Mouse (Mus musculus) heart, postnatal 0 days (tissue): Measurements from ENCODE around the gene Gm47995. TPM values are rescaled to one million over a fixed set of nuclear protein-coding genes. Genes with fewer than 3 reads are reported as not detected.

ENCODE experiments used
- ATAC-seq: fragments of 200-750 bp; cut with Nextera tagmentation; 2 replicates; pipeline ENCODE4 v1.8.0; 2017; ENCODE audit warnings: low read depth, moderate number of reproducible peaks, moderate library complexity; ENCODE audit not compliant: insufficient read depth
- DNase-seq: peaks from one replicate; pipeline ENCODE4 v3.0.0-alpha.2; 2016; ENCODE audit warnings: low spot score
- H3K27ac ChIP-seq: fragments of 300-500 bp; sonication (generic); 2 replicates; pipeline ENCODE4 v1.5.1; 2014; ENCODE audit warnings: low read depth, mild to moderate bottlenecking
- H3K27me3 ChIP-seq: fragments of 300-500 bp; sonication (generic); 2 replicates; pipeline ENCODE4 v1.6.1; 2014; ENCODE audit warnings: low read length, mixed read lengths; ENCODE audit not compliant: control insufficient read depth, insufficient read depth
- H3K36me3 ChIP-seq: fragments of 300-500 bp; sonication (generic); replicated peaks from 2 replicates; pipeline ENCODE4 v1.6.1; 2014; ENCODE audit warnings: low read length, mixed read lengths; ENCODE audit not compliant: control insufficient read depth, insufficient read depth
- H3K4me1 ChIP-seq: fragments of 300-500 bp; sonication (generic); 2 replicates; pipeline ENCODE4 v1.6.1; 2014; ENCODE audit warnings: antibody characterized with exemption; ENCODE audit not compliant: control insufficient read depth, insufficient read depth
- H3K4me2 ChIP-seq: fragments of 300-500 bp; sonication (generic); 2 replicates; pipeline ENCODE4 v1.6.1; 2014; ENCODE audit warnings: low read depth, mild to moderate bottlenecking, low read length, moderate library complexity
- H3K4me3 ChIP-seq: fragments of 300-500 bp; sonication (generic); 2 replicates; pipeline ENCODE4 v1.5.1; 2014; ENCODE audit warnings: low read depth, low read length
- H3K9ac ChIP-seq: fragments of 300-500 bp; sonication (generic); replicated peaks from 2 replicates; pipeline ENCODE4 v1.6.1; 2014; ENCODE audit warnings: low read depth, low read length, mixed read lengths
- H3K9me3 ChIP-seq: fragments of 300-500 bp; sonication (generic); replicated peaks from 2 replicates; pipeline ENCODE4 v1.6.1; 2016; ENCODE audit warnings: low read length; ENCODE audit not compliant: control insufficient read depth
- CTCF ChIP-seq: IDR thresholded peaks from 2 replicates; pipeline ENCODE4 v1.5.1; 2016; ENCODE audit warnings: antibody characterized with exemption, control low read depth, low read depth
- EP300 ChIP-seq: IDR thresholded peaks from 2 replicates; pipeline ENCODE4 v1.6.1; 2016; ENCODE audit warnings: antibody characterized with exemption, low read depth
- WGBS: fragments of 180-500 bp; shearing (Covaris S2); extraction: QIAGEN DNeasy Blood & Tissue Kit; methylation state at CpG from one replicate; pipeline ENCODE4 v1.1.7; 2014; 5-methylcytosine and 5-hydroxymethylcytosine counted together
- polyA plus RNA-seq: library from polyadenylated mRNA; unstranded; fragments of >200 nt; fragmentation: Nextera tagmentation; extraction: Ambion mirVana; gene quantifications from 2 replicates; pipeline ENCODE4 v1.2.1, GENCODE M21; 2015
- total RNA-seq: library from RNA; depleted of rRNA; stranded (reverse); fragments of >200 nt; gene quantifications from 2 replicates; pipeline ENCODE4 v1.2.3, GENCODE M21; 2014; ENCODE audit warnings: low replicate concordance

The Gm47995 gene
- total and polyA plus RNA-seq, 2 experiments from 2014 or later: not detected

DNA sequence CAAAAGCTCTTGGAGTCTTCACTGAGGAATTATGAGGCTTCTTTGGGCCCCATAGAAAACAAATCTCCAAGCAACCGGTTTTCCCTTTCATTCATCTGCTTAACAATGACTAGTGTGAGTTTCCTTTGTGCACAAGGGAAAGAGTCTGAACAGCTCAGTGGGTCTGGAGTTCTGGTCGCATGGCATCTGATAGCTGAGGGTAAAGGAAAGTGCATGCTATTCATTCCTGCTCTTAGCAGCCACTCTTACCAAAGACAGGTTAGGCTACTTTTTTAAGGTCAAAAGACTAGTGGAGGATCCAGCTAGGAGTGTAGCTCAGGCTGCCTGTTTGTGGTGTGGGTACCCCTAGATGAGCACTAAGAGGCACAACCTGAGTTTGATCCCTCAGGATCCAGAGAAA is 37.3 kb downstream of the Gm47995 start:
- 36% methylated on average over 2 of the region's 2 CpGs for WGBS
- Histone ChIP-seq H3K4me3 (no peak overlapping the region), H3K9ac (no peak overlapping the region), H3K27me3 (no peaks in the 10 kb centered on the region), H3K36me3 (no peaks in the 10 kb centered on the region), H3K4me2 (no peak overlapping the region), H3K27ac (peak overlapping the region; percentile 60), H3K9me3 (peaks cover 8% of the 10 kb centered on the region; the same call in 1 of the 2 replicates), H3K4me1 (peaks cover 9% of the 10 kb centered on the region; the same call in 1 of the 2 replicates)
- DNase-seq: no peak
- no peak for ATAC-seq
- TF ChIP-seq CTCF (no peak), EP300 (no peak)

DNA sequence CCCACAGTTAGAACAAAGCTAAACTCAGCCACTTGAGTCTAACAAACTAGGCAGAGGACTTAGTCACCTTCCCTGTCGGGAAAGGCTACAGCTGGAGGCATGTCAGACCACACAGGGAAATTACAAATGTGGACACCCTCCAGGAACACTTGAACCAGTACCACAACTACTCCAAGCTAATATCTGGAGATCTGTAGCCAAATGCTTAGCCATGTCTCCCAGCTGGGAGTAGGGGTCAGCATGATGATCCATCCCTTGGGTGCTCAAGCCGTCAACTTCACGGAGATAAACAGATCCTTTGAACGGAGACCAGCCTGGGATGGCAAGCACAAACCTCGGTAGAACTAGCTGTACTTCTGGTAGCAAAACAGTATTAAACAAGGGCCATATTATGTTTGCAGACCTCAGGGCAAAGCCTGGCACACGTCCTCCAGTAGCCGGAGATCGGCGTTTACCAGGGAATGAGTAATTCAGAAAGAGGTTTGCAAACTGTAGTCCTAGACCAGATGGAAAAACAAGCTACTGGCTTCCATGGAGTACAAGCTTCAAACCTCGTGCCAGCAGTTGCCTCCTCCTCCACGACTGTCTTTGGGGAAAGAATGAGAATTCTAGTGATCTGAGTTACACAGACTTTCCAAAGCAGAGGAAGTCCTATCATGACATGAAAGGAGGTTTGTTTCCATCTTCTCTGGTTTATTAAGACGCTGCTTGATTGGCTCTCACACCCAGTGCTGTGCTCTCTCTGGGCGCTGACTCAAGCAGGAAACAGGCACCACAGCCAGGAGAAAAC is 38.1 kb downstream of the Gm47995 start:
- Histone ChIP-seq H3K9ac (no peak overlapping the region), H3K4me2 (no peak overlapping the region), H3K27ac (peak overlapping the region; percentile 60), H3K4me3 (no peak overlapping the region), H3K4me1 (peaks cover 9% of the 10 kb centered on the region; the same call in 1 of the 2 replicates), H3K9me3 (peaks cover 8% of the 10 kb centered on the region; the same call in 1 of the 2 replicates), H3K36me3 (no peaks in the 10 kb centered on the region), H3K27me3 (no peaks in the 10 kb centered on the region)
- TF ChIP-seq CTCF (no peak), EP300 (no peak)
- ATAC-seq (peak; percentile 76), DNase-seq (peak; percentile 75)
- 51% methylated on average over 13 of the region's 13 CpGs for WGBS

DNA sequence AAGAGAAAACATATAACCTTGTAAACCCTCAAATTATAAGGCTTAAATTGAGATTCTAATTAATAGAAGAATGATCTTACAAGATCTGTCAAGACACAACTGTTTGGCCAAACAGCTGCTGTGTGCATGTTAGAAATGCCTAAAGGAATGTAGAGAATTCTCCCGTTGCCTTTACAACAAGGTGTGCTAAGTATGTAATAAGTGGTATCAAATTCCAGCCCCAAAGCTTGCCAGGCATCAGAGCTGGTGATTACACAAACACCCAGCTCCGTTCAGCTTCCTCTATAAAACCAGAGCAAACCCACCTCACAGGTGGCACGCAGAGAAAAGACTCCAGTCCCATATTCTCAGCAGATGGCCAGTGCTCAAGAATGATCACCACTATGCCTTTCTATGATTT is 39.5 kb downstream of the Gm47995 start:
- Histone ChIP-seq H3K27me3 (no peaks in the 10 kb centered on the region), H3K27ac (no peak overlapping the region), H3K4me1 (peaks cover 9% of the 10 kb centered on the region; the same call in 1 of the 2 replicates), H3K4me2 (no peak overlapping the region), H3K4me3 (no peak overlapping the region), H3K9me3 (peaks cover 8% of the 10 kb centered on the region; the same call in 1 of the 2 replicates), H3K9ac (no peak overlapping the region), H3K36me3 (no peaks in the 10 kb centered on the region)
- 53% methylated on average over 3 of the region's 3 CpGs for WGBS
- no peak for TF ChIP-seq CTCF
- TF ChIP-seq EP300: no peak
- ATAC-seq: no peak
- DNase-seq: no peak

DNA sequence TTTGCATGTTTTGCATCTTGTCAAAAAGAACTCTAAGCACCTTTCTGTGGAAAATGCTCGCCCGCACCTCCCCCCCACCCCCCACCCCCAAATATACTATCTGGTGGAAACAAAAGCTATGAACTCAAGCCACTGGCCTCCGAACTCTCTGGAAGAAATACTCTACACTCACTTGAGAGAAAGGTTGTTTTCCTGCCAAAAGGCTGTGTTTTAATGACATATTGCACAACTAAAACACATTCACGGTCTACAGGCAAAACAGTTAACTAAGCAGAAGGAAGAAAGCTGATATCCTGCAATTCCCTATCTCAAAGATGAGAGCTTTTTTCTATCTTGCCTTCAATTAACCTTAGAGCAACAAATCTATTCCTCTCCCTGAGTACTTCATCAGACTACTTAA is 45.1 kb downstream of the Gm47995 start:
- Histone ChIP-seq H3K36me3 (no peaks in the 10 kb centered on the region), H3K4me3 (no peak overlapping the region), H3K9me3 (0 out of 2 replicates have a peak, but pooled peaks cover 3% of the 10 kb centered on the region), H3K27ac (no peak overlapping the region), H3K4me2 (no peak overlapping the region), H3K9ac (no peak overlapping the region), H3K27me3 (no peaks in the 10 kb centered on the region), H3K4me1 (no peaks in the 10 kb centered on the region)
- WGBS: 83% methylated on average over 4 of the region's 4 CpGs
- no peak for TF ChIP-seq CTCF
- no peak for TF ChIP-seq EP300
- DNase-seq: no peak
- no peak for ATAC-seq

DNA sequence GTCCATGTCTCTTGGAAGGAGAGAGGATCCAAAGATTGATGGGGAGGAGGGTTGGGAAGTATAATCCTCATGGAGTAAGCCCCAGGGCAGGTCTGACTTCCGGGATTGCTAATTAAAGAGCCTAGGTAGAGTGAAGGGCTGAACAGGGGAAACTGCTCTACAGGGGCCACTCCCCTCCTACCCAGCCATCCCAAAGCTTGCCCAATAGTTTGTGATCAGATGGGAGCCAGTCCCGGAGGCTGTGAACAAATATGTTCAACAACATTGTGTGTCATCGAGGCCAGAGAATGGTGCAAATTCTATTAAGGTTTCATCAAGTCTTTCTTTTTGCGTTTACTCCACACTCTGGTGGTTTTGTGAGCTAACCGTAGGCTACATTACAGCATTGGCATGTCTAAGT is 45.8 kb downstream of the Gm47995 start:
- WGBS: 91% methylated on average over 5 of the region's 5 CpGs
- Histone ChIP-seq H3K9ac (no peak overlapping the region), H3K27me3 (no peaks in the 10 kb centered on the region), H3K36me3 (no peaks in the 10 kb centered on the region), H3K9me3 (0 out of 2 replicates have a peak, but pooled peaks cover 3% of the 10 kb centered on the region), H3K4me2 (no peak overlapping the region), H3K27ac (no peak overlapping the region), H3K4me1 (no peaks in the 10 kb centered on the region), H3K4me3 (no peak overlapping the region)
- DNase-seq: no peak
- TF ChIP-seq EP300: no peak
- no peak for TF ChIP-seq CTCF
- ATAC-seq: no peak

DNA sequence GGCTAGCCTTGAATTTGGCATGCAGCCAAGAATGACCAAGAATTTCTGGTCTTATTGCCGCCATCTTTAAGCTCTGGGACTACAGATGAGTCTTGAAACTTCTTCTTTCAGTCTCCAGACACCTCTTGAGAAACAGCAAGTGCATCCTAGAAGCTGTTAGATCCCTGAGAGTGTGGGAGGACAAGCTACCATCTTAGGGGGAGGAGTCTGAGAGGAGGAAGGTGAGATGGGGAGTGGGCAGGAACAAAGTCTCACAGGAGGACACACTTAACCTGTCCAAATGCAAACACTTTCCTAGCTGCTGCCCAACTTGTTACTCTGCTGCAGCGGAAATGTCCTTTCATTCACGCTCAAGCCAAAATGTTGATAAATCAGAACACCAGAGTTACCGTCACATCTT is 46.5 kb downstream of the Gm47995 start:
- Histone ChIP-seq H3K27ac (no peak overlapping the region), H3K4me3 (no peak overlapping the region), H3K9ac (no peak overlapping the region), H3K4me1 (no peaks in the 10 kb centered on the region), H3K9me3 (0 out of 2 replicates have a peak, but pooled peaks cover 3% of the 10 kb centered on the region), H3K36me3 (no peaks in the 10 kb centered on the region), H3K4me2 (no peak overlapping the region), H3K27me3 (no peaks in the 10 kb centered on the region)
- ATAC-seq: no peak
- DNase-seq: no peak
- TF ChIP-seq EP300 (no peak), CTCF (no peak)
- 85% methylated on average over 4 of the region's 4 CpGs for WGBS
